Mouse (Mus musculus) lung, postnatal 0 days (tissue): ENCODE results near the gene Ndfip2.

Experiments used
- CTCF ChIP-seq: IDR thresholded peaks from 2 replicates; pipeline ENCODE4 v1.5.1; 2016; ENCODE audit warnings: antibody characterized with exemption, mild to moderate bottlenecking
- EP300 ChIP-seq: IDR thresholded peaks from 2 replicates; pipeline ENCODE4 v1.6.1; 2016; ENCODE audit warnings: antibody characterized with exemption, mild to moderate bottlenecking, control low read depth

DNA sequence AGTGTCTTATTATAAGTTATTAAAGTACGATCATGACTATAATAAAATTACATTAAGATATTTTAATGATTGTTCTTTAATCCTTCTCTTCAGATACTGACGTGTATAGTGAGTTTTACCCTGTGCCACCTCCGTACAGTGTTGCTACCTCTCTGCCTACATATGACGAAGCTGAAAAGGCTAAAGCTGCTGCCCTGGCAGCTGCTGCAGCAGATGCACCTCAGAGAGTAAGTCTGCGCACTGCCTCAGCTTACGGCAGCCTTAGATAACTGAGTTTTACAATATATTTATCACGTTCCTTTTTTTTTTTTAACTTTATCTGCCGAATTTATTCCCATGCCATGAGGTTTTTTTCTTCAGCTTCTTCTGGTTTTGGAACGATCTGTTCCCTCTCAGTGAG, 33.8 kb downstream of the Ndfip2 start:
- TF ChIP-seq CTCF (no peak), EP300 (no peak)
